ENCODE assay signal across 11 mouse cellular contexts in genomic region chrX:159881576-159881975, GRCm38 (mm10).
"Had no signal": no experiment of that assay in that cellular context is flagged by ENCODE, and none has a peak within 500 bp of the region (broad histone marks: within the 10 kb centered on the region; RNA-seq: fewer than 3 reads in every experiment).

No protein-coding gene starts in this region.

- ATAC-seq: midbrain, embryonic 15.5 days had no signal

- DNase-seq: kidney, adult 2 months; kidney, postnatal 25 days; layer of hippocampus, postnatal 36 days; liver, embryonic 13.5 days; lung, adult 2 months; lung, postnatal 14 days; lung, postnatal 4 days; retina, postnatal 1 day; right cerebral cortex, postnatal 25 days; thymus, postnatal 25 days had no signal
